Mouse (Mus musculus): ENCODE results near the gene Efhd2. TPM values are rescaled to one million over a fixed set of nuclear protein-coding genes. Genes with fewer than 3 reads are reported as not detected.

The Efhd2 gene
- polyA plus RNA-seq, 1 experiment from 2014 or later: 86.3 TPM

DNA sequence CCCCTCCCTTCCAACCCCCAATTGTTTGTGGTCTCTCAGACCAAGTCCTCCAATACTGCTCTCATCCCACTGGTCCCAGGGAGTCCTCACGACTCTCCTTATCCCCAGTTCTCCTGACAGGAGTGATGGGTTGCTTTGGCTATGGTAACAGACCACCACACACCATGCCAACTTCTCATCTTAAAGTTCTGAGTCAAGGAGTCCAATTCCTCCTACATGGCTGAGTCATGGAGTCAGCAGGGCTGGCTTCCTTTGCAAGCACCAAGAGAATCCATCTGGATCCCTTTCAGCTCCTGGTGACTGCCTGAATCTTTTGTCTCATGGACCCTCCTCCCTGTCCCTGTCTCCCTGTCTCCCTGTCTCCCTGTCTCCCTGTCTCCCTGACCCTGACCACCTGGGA lies 40.8 kb downstream of the Efhd2 start:
- Histone ChIP-seq H3K9me3 (replicated peaks) (no peaks in the 10 kb centered on the region), H3K9ac (no peak overlapping the region), H3K4me3 (no peak overlapping the region), H3K27ac (no peak overlapping the region), H3K36me3 (ENCODE audit: poor library complexity, severe bottlenecking) (no peaks in the 10 kb centered on the region), H3K27me3 (no peaks in the 10 kb centered on the region), H3K4me2 (no peak overlapping the region), H3K4me1 (no peaks in the 10 kb centered on the region)
- 48% methylated on average over 1 of the region's 1 CpGs for WGBS
- no peak for ATAC-seq

DNA sequence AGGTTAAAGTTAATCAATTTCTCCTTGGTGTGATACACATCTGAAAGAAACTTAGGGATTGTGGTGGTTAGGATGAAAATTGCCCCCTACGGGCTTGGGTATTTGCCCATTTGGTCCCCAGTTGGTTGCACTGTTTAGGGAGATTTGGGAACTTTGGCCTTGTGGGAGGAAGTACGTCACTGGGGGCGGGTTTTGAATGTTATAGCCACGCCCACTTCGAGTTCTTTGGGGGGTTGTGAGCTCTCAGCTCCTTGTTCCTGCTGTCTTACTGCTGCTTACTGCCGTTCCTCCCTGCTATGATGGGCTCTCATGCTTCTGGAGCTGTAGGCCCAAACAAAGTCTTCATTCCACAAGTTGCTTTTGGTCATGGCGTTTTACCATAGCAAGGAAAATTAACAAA lies 43.4 kb downstream of the Efhd2 start:
- Histone ChIP-seq H3K9ac (no peak overlapping the region), H3K4me1 (no peaks in the 10 kb centered on the region), H3K4me2 (no peak overlapping the region), H3K27me3 (no peaks in the 10 kb centered on the region), H3K9me3 (replicated peaks) (no peaks in the 10 kb centered on the region), H3K27ac (no peak overlapping the region), H3K4me3 (no peak overlapping the region), H3K36me3 (ENCODE audit: poor library complexity, severe bottlenecking) (no peaks in the 10 kb centered on the region)
- ATAC-seq: no peak
- 85% methylated on average over 7 of the region's 7 CpGs for WGBS

DNA sequence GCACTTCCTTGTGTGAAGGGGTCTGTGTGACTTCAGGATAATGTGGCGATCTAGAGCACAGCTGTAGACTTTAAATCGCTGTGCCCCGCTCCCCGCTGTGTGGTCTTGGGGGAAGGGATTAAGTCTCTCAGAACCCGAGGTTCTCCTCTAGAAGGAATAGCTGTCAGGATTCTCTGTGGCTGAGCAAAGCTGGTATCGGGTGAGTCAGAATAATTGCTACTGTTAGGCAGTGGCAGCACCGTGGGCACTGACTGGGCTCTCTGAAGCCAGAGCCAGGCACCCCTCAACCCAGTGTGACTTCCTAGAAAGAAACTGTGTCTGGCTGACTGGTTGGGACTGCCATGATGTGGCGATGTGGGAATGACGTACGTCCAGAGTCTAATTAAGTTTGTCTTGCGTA lies 44.3 kb downstream of the Efhd2 start:
- no peaks in the 10 kb centered on the region for H3K27me3 ChIP-seq
- H3K4me2 ChIP-seq: no peak overlapping the region
- no peaks in the 10 kb centered on the region for H3K36me3 ChIP-seq (ENCODE audit: poor library complexity, severe bottlenecking)
- no peaks in the 10 kb centered on the region for H3K4me1 ChIP-seq
- no peak overlapping the region for H3K27ac ChIP-seq
- 57% methylated on average over 11 of the region's 11 CpGs for WGBS
- ATAC-seq: no peak
- H3K4me3 ChIP-seq: no peak overlapping the region
- no peak overlapping the region for H3K9ac ChIP-seq
- no peaks in the 10 kb centered on the region for H3K9me3 ChIP-seq (replicated peaks)

DNA sequence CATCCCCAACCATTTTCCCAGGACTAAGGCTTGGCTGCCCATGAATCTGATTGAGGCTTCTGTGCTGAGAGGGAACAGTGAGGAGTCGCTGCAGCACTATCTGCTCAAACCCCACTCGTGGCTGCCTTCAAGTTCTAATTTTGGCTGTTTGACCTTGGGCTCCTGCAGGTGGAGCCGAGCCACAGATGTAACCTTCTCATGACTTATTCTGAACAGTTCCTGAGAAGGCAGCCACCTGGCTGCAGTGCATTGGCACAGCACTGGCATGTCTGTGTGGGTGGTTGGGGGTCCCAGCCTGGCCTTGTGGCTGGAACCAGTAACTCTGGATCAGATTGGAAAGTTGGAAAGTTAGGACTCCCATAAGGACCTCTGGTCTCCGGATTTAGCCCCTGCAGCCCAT lies 46.5 kb downstream of the Efhd2 start:
- Histone ChIP-seq H3K4me2 (no peak overlapping the region), H3K4me1 (no peaks in the 10 kb centered on the region), H3K9ac (no peak overlapping the region), H3K27me3 (no peaks in the 10 kb centered on the region), H3K27ac (no peak overlapping the region), H3K4me3 (no peak overlapping the region), H3K36me3 (ENCODE audit: poor library complexity, severe bottlenecking) (no peaks in the 10 kb centered on the region), H3K9me3 (replicated peaks) (no peaks in the 10 kb centered on the region)
- ATAC-seq: no peak
- 72% methylated on average over 4 of the region's 4 CpGs for WGBS

DNA sequence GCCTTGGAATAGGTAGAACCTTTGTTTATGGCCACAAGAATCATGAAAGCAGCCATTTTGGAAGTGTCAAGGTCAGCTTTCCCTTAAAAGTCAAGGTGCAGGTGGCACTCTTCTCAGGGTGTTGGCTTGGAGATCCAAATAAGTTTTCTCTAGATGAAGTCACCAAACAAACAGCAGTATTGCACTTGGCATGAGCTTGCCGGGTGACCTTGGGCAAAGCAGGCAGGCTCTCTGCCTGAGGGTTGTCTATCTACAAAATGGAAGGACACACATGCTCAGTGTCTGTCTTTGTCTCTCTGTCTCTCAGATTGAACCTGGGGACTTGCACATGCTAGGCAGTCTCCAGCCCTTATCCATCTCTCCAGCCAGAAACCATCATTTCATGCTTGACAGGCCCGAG lies 47.3 kb downstream of the Efhd2 start:
- no peaks in the 10 kb centered on the region for H3K36me3 ChIP-seq (ENCODE audit: poor library complexity, severe bottlenecking)
- H3K9me3 ChIP-seq (replicated peaks): no peaks in the 10 kb centered on the region
- H3K27ac ChIP-seq: no peak overlapping the region
- no peaks in the 10 kb centered on the region for H3K4me1 ChIP-seq
- no peak overlapping the region for H3K9ac ChIP-seq
- H3K4me3 ChIP-seq: no peak overlapping the region
- no peak for ATAC-seq
- H3K27me3 ChIP-seq: no peaks in the 10 kb centered on the region
- H3K4me2 ChIP-seq: no peak overlapping the region
- 95% methylated on average over 2 of the region's 2 CpGs for WGBS

DNA sequence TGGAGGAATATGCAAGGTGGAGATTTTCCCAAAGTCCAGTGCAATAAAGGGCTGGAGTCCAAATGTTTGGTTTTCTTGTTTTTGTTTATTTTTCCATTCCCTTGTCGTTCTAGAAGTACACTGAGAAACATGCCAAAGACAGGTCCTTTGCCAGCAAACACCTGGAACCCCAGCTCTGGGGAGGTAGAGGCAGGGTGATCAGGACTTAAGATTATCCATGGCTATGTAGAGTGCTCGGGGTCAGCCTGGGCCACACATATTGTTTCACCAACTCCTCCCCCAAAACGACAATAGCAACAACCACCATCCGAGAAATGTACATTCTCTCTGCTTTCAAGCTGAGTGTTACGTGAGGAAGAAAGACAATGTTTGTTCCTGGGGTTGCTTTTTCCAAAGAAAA lies 48.7 kb downstream of the Efhd2 start, which contains the start of gene Cela2a:
Cela2a (minus strand) TSS at position 101 of the 400 bp plus-strand sequence.
- WGBS: 67% methylated on average over 5 of the region's 5 CpGs
- H3K9ac ChIP-seq: no peak within 1 kb of the TSS
- no peak within 1 kb of the TSS for H3K27ac ChIP-seq
- no peak within 1 kb of the TSS for H3K4me3 ChIP-seq
- no peaks in the 10 kb centered on the region for H3K9me3 ChIP-seq (replicated peaks)
- H3K36me3 ChIP-seq (ENCODE audit: poor library complexity, severe bottlenecking): no peaks in the 10 kb centered on the region
- ATAC-seq: no peak
- no peak within 1 kb of the TSS for H3K4me2 ChIP-seq
- H3K4me1 ChIP-seq: no peaks in the 10 kb centered on the region
- H3K27me3 ChIP-seq: no peaks in the 10 kb centered on the region

DNA sequence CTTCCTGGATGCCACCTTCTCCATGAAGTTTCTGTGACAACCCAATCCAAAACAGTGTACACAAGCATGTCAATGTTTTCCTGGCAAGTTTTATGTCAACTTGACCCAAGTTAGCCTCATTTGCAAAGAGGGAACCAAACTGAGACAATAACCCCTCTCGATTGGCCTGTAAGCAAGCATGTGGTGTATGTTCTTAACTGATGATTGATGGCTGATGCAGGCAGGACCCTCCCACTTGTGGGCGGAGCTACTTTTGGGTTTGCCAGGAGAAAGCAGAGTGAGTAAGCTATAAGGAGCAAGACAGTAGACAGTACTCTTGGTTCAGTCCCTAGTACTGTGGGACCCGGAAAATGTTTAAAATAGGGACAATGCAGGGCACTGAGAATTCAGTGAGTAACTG lies 51.7 kb downstream of the Efhd2 start:
- H3K36me3 ChIP-seq (ENCODE audit: poor library complexity, severe bottlenecking): no peaks in the 10 kb centered on the region
- H3K27ac ChIP-seq: no peak overlapping the region
- no peak for ATAC-seq
- H3K4me1 ChIP-seq: no peaks in the 10 kb centered on the region
- H3K4me3 ChIP-seq: no peak overlapping the region
- no peaks in the 10 kb centered on the region for H3K27me3 ChIP-seq
- H3K4me2 ChIP-seq: no peak overlapping the region
- no peak overlapping the region for H3K9ac ChIP-seq
- 65% methylated on average over 3 of the region's 3 CpGs for WGBS
- H3K9me3 ChIP-seq (replicated peaks): no peaks in the 10 kb centered on the region

DNA sequence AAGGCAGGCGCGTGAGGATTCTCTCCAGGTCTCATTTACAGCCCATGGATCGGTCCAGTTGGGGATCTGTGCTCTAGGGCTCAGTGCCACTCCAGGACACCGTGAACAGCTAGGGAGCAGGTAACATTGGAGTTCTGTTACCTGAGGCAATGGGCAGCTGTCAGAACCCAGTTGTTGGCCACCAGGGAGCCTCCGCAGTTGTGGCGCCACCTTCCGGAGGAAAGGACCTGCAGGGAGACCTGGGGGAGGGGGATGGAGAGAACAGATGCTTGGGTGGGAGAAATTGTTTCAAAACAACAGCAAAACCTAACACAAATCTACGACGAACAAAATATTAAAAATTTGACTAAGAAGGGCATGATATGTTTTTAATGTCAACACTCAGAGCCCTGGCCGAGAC lies 52.6 kb downstream of the Efhd2 start:
- H3K27ac ChIP-seq: no peak overlapping the region
- H3K27me3 ChIP-seq: no peaks in the 10 kb centered on the region
- H3K9me3 ChIP-seq (replicated peaks): no peaks in the 10 kb centered on the region
- no peaks in the 10 kb centered on the region for H3K4me1 ChIP-seq
- H3K4me3 ChIP-seq: no peak overlapping the region
- H3K4me2 ChIP-seq: no peak overlapping the region
- no peak for ATAC-seq
- 78% methylated on average over 10 of the region's 10 CpGs for WGBS
- H3K36me3 ChIP-seq (ENCODE audit: poor library complexity, severe bottlenecking): no peaks in the 10 kb centered on the region
- H3K9ac ChIP-seq: no peak overlapping the region

DNA sequence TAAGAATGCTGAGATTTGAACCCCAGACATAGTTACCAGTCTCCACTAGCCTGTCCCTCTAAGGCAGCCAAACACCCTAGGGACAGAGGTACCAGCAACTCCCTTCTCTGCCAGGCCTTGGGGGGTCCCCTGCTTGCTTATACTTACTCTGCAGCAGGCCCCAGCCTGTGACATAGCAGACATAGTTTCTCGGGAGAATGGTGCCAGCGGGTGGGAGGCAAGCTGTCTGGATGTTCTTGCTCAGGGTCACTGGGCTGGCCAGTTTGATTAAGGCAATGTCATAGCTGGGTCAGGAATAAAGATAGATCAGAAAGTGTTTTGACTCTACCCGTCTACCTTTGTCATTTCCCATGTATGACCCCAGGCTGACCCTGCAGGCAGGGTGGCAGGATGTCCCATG lies 53.5 kb downstream of the Efhd2 start:
- Histone ChIP-seq H3K27ac (no peak overlapping the region), H3K4me3 (no peak overlapping the region), H3K9ac (no peak overlapping the region), H3K4me2 (no peak overlapping the region), H3K27me3 (no peaks in the 10 kb centered on the region), H3K36me3 (ENCODE audit: poor library complexity, severe bottlenecking) (peaks cover 1% of the 10 kb centered on the region; the same call in 1 of the 2 replicates), H3K4me1 (no peaks in the 10 kb centered on the region), H3K9me3 (replicated peaks) (no peaks in the 10 kb centered on the region)
- WGBS: 83% methylated on average over 3 of the region's 3 CpGs
- no peak for ATAC-seq

DNA sequence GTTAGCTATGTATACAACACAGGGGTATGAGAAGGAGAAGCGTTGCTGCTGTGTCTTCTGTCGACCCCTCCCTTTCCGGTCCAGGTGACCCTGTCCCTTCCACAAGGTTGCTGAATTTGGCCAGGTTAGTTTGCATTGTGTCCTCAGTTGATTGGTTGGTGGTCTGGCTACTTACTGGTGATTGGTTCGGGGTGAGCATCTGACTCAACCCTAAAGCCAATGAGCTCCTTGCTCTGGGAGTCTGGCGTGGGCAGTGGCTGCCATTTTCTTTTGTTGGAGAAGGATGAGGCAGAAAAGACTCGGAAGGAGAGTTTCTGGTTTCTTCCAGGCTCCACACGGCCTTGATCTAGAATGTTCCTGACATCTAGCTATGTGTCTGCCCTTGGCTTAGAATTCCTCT lies 55.4 kb downstream of the Efhd2 start:
- Histone ChIP-seq H3K4me1 (no peaks in the 10 kb centered on the region), H3K27me3 (no peaks in the 10 kb centered on the region), H3K27ac (no peak overlapping the region), H3K4me2 (no peak overlapping the region), H3K9me3 (replicated peaks) (no peaks in the 10 kb centered on the region), H3K9ac (no peak overlapping the region), H3K36me3 (ENCODE audit: poor library complexity, severe bottlenecking) (peaks cover 17% of the 10 kb centered on the region; the same call in 1 of the 2 replicates), H3K4me3 (no peak overlapping the region)
- WGBS: 95% methylated on average over 7 of the region's 7 CpGs
- ATAC-seq: no peak

DNA sequence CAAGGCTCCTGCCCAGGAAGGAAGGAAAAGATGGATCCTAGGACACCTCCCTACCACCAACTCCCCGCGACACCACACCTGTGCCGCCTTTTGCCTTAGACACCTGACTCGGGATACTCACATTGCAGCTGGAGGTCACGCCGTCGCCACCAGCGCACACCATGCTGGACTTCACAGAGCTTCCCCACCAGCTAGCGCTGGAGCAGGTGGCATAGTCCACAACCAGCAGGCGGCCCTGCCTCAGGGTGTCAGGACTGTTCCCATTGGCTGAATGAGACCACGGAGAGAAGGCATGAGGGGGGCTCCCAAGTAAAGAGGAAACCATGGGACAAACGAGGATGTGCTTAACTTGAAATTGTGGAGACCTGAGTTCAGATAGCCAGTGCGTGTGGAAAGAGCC lies 55.9 kb downstream of the Efhd2 start:
- Histone ChIP-seq H3K9ac (no peak overlapping the region), H3K4me3 (no peak overlapping the region), H3K27ac (no peak overlapping the region), H3K9me3 (replicated peaks) (no peaks in the 10 kb centered on the region), H3K4me1 (no peaks in the 10 kb centered on the region), H3K27me3 (no peaks in the 10 kb centered on the region), H3K4me2 (no peak overlapping the region), H3K36me3 (ENCODE audit: poor library complexity, severe bottlenecking) (peaks cover 20% of the 10 kb centered on the region; the same call in 1 of the 2 replicates)
- no peak for ATAC-seq
- 88% methylated on average over 13 of the region's 13 CpGs for WGBS

DNA sequence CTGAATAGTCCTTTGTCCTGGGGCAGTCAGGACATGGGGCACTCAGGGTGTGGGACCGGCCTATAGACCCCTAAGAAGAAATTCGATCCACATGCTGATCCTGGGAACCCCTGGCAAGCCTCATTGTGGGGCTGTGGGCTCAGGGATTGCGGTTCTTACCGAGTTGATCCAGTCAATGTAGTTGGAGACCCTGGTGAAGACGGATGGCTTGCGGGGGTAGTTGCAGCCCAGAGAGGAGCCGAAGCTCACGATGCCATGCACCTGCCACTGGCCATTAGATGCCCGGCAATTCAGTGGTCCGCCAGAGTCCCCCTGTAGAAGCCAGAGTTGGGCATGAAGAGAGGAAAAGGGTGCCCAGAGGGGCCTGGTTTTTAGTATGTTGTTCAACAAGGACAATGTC lies 57.0 kb downstream of the Efhd2 start:
- ATAC-seq: no peak
- H3K9me3 ChIP-seq (replicated peaks): no peaks in the 10 kb centered on the region
- H3K36me3 ChIP-seq (ENCODE audit: poor library complexity, severe bottlenecking): peaks cover 32% of the 10 kb centered on the region
- no peak overlapping the region for H3K4me3 ChIP-seq
- H3K4me2 ChIP-seq: no peak overlapping the region
- no peaks in the 10 kb centered on the region for H3K4me1 ChIP-seq
- H3K9ac ChIP-seq: no peak overlapping the region
- no peak overlapping the region for H3K27ac ChIP-seq
- WGBS: 46% methylated on average over 10 of the region's 10 CpGs
- H3K27me3 ChIP-seq: no peaks in the 10 kb centered on the region

DNA sequence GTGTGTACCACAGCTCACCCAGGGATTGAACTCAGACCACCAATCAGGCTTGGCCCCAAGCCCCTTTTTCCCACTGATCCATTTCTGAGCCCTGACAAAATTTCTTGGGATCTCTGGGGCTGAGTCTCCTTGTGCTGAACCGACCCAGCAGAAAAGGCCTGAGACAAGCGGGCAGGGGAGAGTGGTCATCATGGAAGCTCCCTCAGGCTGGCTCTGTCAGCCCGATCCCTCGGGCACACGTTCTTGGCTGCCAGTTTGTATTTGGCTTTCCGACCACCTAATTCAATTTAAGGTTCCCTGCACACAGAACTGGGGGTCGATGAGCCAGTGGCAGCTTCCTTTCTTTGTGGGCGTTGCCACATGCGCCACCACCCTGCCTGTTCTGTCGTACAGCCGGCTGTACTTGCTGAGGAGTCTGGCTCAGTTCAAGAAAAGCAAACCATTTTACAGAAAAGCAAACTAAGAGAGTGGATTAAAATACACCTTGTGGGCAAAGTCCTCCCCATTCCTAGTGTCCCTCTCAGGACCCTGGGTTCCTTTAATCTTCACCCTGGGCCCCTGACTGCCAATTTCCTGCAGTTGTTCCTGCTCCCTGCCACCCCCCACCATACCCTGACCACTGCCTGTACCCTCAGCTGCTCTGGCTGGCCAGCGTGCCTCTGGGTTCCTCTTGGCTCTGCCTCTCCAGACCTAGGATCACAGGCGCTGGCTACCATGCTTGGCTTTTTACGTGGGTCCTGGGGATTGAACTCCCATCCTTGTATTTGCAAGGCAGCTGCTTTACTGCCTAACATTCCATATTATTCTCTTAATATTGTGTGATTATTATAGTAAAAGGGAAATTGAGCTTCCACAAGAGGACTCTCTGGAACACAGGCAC lies 57.7 kb downstream of the Efhd2 start:
- peaks cover 38% of the 10 kb centered on the region for H3K36me3 ChIP-seq (ENCODE audit: poor library complexity, severe bottlenecking)
- H3K4me3 ChIP-seq: no peak overlapping the region
- H3K9ac ChIP-seq: no peak overlapping the region
- no peak overlapping the region for H3K4me2 ChIP-seq
- 65% methylated on average over 14 of the region's 14 CpGs for WGBS
- no peaks in the 10 kb centered on the region for H3K4me1 ChIP-seq
- no peaks in the 10 kb centered on the region for H3K9me3 ChIP-seq (replicated peaks)
- H3K27me3 ChIP-seq: no peaks in the 10 kb centered on the region
- ATAC-seq: no peak
- no peak overlapping the region for H3K27ac ChIP-seq
